Mouse (Mus musculus): Measurements from ENCODE around the gene Nacc1. TPM values are rescaled to one million over a fixed set of nuclear protein-coding genes. Genes with fewer than 3 reads are reported as not detected.

The Nacc1 gene
- total and polyA plus RNA-seq, 2 experiments from 2014 or later, result 13.8 to 102 TPM

GRCm38 (mm10) chr8:84707267-84707883, 19.7 kb upstream of the Nacc1 start:
- DNase-seq (ENCODE audit: low spot score) (no peak), ATAC-seq (ENCODE audit: low FRiP score) (no peak)
- Histone ChIP-seq H3K27me3 (ENCODE audit: insufficient read depth, low read length) (peaks cover 44% of the 10 kb centered on the region), H3K36me3 (ENCODE audit: insufficient read depth, low read length) (no peaks in the 10 kb centered on the region), H3K9me3 (ENCODE audit: low read length) (no peaks in the 10 kb centered on the region), H3K4me3 (ENCODE audit: low read depth, low read length) (no peak overlapping the region), H3K4me2 (ENCODE audit: low read depth, low read length, poor library complexity, severe bottlenecking) (peak overlapping the region; percentile 32), H3K4me1 (ENCODE audit: insufficient read depth, low read length) (no peaks in the 10 kb centered on the region), H3K27ac (ENCODE audit: low read depth, low read length) (peak overlapping the region; percentile 70), H3K9ac (replicated peaks; ENCODE audit: low read length, poor library complexity, severe bottlenecking) (peak overlapping the region; percentile 42)
- no peak for TF ChIP-seq CTCF (IDR thresholded peaks at IDR 0.05)
- WGBS, result 6% methylated on average over 21 of the region's 22 CpGs

- no peaks in the 10 kb centered on the region for H3K9me3 ChIP-seq (ENCODE audit: low read length)
- H3K36me3 ChIP-seq (ENCODE audit: insufficient read depth, low read length), result no peaks in the 10 kb centered on the region
- ATAC-seq (ENCODE audit: low FRiP score) (no peak), DNase-seq (ENCODE audit: low spot score) (no peak)
- 6% methylated on average over 45 of the region's 45 CpGs for WGBS
- H3K27me3 ChIP-seq (ENCODE audit: insufficient read depth, low read length), result peaks cover 50% of the 10 kb centered on the region
- peak overlapping the region; percentile 32 for H3K4me2 ChIP-seq (ENCODE audit: low read depth, low read length, poor library complexity, severe bottlenecking)
- TF ChIP-seq CTCF (IDR thresholded peaks at IDR 0.05), result no peak
- 0 out of 2 replicates have a peak overlapping the region, but pooled peaks have one; percentile 8 for H3K4me3 ChIP-seq (ENCODE audit: low read depth, low read length)
- H3K27ac ChIP-seq (ENCODE audit: low read depth, low read length), result peak overlapping the region; percentile 70
- peak overlapping the region; percentile 42 for H3K9ac ChIP-seq (replicated peaks; ENCODE audit: low read length, poor library complexity, severe bottlenecking)
- H3K4me1 ChIP-seq (ENCODE audit: insufficient read depth, low read length), result no peaks in the 10 kb centered on the region
Measured at GRCm38 (mm10) chr8:84706610-84707266, 19.1 kb upstream of the Nacc1 start.

DNA sequence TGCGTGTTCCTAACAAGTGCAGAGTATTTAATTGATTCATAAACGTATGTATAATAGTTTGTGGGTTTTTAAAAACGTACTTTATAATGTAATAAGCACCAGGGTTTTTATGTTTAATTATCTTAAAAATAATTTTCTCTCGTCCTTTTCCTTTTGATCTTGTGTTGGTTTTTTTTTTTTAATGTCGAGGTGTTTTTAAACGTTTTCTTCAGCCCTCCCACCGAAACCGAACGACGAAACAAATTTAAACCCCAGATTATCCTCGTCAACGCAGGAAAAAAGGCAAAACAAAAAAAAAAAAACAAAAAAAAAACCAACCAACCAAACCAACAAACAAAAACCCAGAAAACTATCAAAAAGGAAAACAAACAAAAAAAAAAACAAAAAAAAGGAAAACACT, 18.3 kb upstream of the Nacc1 start:
- Histone ChIP-seq H3K36me3 (ENCODE audit: insufficient read depth, low read length) (no peaks in the 10 kb centered on the region), H3K4me2 (ENCODE audit: low read depth, low read length, poor library complexity, severe bottlenecking) (peak overlapping the region; percentile 39; the same call in 1 of the 2 replicates), H3K27ac (ENCODE audit: low read depth, low read length) (peak overlapping the region; percentile 39; the same call in 1 of the 2 replicates), H3K27me3 (ENCODE audit: insufficient read depth, low read length) (peaks cover 53% of the 10 kb centered on the region), H3K9me3 (ENCODE audit: low read length) (no peaks in the 10 kb centered on the region), H3K9ac (replicated peaks; ENCODE audit: low read length, poor library complexity, severe bottlenecking) (no peak overlapping the region), H3K4me1 (ENCODE audit: insufficient read depth, low read length) (no peaks in the 10 kb centered on the region), H3K4me3 (ENCODE audit: low read depth, low read length) (no peak overlapping the region)
- DNase-seq (ENCODE audit: low spot score), result no peak
- no peak for TF ChIP-seq CTCF (IDR thresholded peaks at IDR 0.05)
- 4% methylated on average over 12 of the region's 12 CpGs for WGBS
- no peak for ATAC-seq (ENCODE audit: low FRiP score)

DNA sequence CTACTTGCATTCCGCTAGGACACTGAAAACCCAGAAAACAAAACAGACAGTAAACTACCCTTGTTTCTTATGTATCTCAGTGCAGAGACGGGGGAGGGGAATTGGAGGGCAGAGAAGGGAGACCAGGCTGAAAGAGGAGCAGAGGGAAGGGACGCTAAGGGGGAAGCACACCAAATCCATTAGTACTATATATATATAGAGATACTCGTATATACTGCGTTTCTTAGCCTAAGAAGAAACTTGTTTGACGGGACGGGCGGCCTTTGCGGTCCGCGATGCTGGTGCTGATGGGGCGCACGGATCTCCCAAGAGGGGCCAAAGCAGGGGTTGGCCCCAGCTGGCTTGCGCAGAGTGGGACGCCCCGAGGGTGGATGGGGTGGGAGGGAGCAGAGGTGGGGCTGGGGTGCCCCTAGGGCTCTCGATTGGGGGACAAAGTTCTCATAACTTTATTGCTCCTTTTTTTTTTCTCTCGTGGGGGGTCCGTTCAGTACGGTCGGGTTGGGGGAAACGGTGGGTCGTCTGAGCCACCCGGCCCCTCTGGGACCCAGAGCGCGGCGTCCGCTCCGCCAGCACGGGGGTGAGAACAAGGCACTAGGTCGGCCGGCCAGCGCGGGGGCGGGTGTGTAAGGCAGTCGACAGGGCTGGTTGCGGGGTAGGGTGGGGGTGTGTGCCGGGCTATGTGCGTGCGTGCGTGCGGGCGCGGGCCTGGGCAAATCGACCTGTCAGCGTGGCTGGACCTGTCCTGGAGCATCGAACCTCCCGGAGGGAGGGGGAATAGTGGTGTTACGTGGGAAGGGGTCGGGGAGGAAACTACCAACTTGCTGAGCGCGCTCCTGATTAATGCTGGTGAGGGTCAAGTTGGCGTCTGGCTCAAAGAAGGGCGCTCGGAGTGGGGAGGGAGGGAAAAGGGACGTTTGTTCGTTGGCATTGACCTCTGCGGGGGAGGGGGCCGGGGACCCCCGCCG, 17.5 kb upstream of the Nacc1 start:
- Histone ChIP-seq H3K9me3 (ENCODE audit: low read length) (no peaks in the 10 kb centered on the region), H3K4me1 (ENCODE audit: insufficient read depth, low read length) (no peaks in the 10 kb centered on the region), H3K9ac (replicated peaks; ENCODE audit: low read length, poor library complexity, severe bottlenecking) (no peak overlapping the region), H3K36me3 (ENCODE audit: insufficient read depth, low read length) (no peaks in the 10 kb centered on the region), H3K27me3 (ENCODE audit: insufficient read depth, low read length) (peaks cover 53% of the 10 kb centered on the region), H3K27ac (ENCODE audit: low read depth, low read length) (peak overlapping the region; percentile 39), H3K4me2 (ENCODE audit: low read depth, low read length, poor library complexity, severe bottlenecking) (peak overlapping the region; percentile 39), H3K4me3 (ENCODE audit: low read depth, low read length) (peak overlapping the region; percentile 17; the same call in 1 of the 2 replicates)
- no peak for ATAC-seq (ENCODE audit: low FRiP score)
- TF ChIP-seq CTCF (IDR thresholded peaks at IDR 0.05), result no peak
- WGBS, result 4% methylated on average over 61 of the region's 61 CpGs
- no peak for DNase-seq (ENCODE audit: low spot score)

- 5% methylated on average over 16 of the region's 16 CpGs for WGBS
- Histone ChIP-seq H3K4me1 (ENCODE audit: insufficient read depth, low read length) (no peaks in the 10 kb centered on the region), H3K36me3 (ENCODE audit: insufficient read depth, low read length) (peaks cover 6% of the 10 kb centered on the region; the same call in 1 of the 2 replicates), H3K27ac (ENCODE audit: low read depth, low read length) (0 out of 2 replicates have a peak overlapping the region, but pooled peaks have one; percentile 38), H3K4me3 (ENCODE audit: low read depth, low read length) (no peak overlapping the region; the same call in 1 of the 2 replicates), H3K27me3 (ENCODE audit: insufficient read depth, low read length) (peaks cover 53% of the 10 kb centered on the region), H3K9me3 (ENCODE audit: low read length) (no peaks in the 10 kb centered on the region), H3K9ac (replicated peaks; ENCODE audit: low read length, poor library complexity, severe bottlenecking) (no peak overlapping the region), H3K4me2 (ENCODE audit: low read depth, low read length, poor library complexity, severe bottlenecking) (peak overlapping the region; percentile 39; the same call in 1 of the 2 replicates)
- peak; percentile 77 for TF ChIP-seq CTCF (IDR thresholded peaks at IDR 0.05)
- DNase-seq (ENCODE audit: low spot score) (peak; percentile 83), ATAC-seq (ENCODE audit: low FRiP score) (no peak)
Measured at GRCm38 (mm10) chr8:84704356-84704755, 16.7 kb upstream of the Nacc1 start.

Data from midbrain, postnatal 0 days (tissue).